Mouse (Mus musculus): ENCODE measurements at regions not wholly inside any gene's neighbourhood (a gene's known extent, or its start where the extent isn't known, plus 50 kb on each side); places are given as distances from the start of the nearest gene placed in this dataset.

DNA sequence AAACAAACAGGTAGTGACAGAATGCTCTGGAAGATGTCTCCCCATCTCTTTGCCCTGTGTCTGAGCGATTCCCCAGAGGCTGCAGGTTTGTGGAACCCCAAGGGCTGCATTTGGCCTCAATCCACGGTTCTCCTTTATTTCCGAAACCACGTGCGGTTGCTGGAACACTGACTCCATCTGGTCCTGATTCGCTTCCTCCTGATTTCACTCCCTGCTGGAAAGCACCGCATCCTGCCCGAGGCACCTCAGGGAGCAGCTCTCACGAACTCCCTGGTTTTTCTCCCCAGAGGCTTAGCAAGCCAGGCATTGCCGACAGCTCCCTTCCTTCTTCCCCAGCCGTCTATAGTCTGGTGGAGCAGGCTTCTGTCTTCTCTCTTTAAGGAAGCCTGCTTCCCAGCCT is 203.1 kb upstream of the Gm4791 start:
- Histone ChIP-seq H3K4me2 (ENCODE audit: low read depth, low read length) (no peak overlapping the region), H3K36me3 (ENCODE audit: control insufficient read depth, insufficient read depth) (no peaks in the 10 kb centered on the region), H3K9ac (ENCODE audit: low read depth, low read length) (no peak overlapping the region), H3K4me3 (ENCODE audit: low read depth, low read length) (no peak overlapping the region), H3K9me3 (replicated peaks; ENCODE audit: control insufficient read depth, low read length) (no peaks in the 10 kb centered on the region), H3K27me3 (ENCODE audit: control insufficient read depth, insufficient read depth, low read depth, low read length) (no peaks in the 10 kb centered on the region), H3K27ac (ENCODE audit: low read length) (no peak overlapping the region), H3K4me1 (ENCODE audit: control insufficient read depth, low read depth, low read length) (no peaks in the 10 kb centered on the region)
- no peak for ATAC-seq (ENCODE audit: low read depth)
- 56% methylated on average over 11 of the region's 11 CpGs for WGBS (ENCODE audit: insufficient replicate concordance)

DNA sequence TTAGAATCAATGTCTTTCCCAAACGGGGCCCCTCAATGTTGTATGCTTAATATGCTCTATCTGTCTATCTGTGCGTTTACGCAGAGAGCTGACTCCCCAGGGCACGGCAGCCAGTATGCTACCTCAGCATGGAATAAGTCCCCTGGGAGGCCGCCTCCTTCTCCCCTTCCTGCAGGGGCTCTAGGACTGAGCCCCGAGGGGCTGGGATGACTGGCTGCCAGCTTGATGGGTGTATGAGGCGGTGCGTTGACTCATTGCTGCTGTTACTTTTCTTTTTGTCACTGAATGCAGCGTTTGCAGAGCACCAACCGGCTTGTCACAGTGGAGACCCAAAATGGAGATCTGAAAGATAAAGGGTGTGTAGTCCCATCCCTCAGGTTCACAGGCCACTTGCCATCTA is 209.5 kb upstream of the Gm4791 start:
- 65% methylated on average over 10 of the region's 10 CpGs for WGBS (ENCODE audit: insufficient replicate concordance)
- Histone ChIP-seq H3K27ac (ENCODE audit: low read length) (no peak overlapping the region), H3K9me3 (replicated peaks; ENCODE audit: control insufficient read depth, low read length) (no peaks in the 10 kb centered on the region), H3K27me3 (ENCODE audit: control insufficient read depth, insufficient read depth, low read depth, low read length) (no peaks in the 10 kb centered on the region), H3K4me1 (ENCODE audit: control insufficient read depth, low read depth, low read length) (no peaks in the 10 kb centered on the region), H3K36me3 (ENCODE audit: control insufficient read depth, insufficient read depth) (no peaks in the 10 kb centered on the region), H3K4me3 (ENCODE audit: low read depth, low read length) (no peak overlapping the region), H3K4me2 (ENCODE audit: low read depth, low read length) (no peak overlapping the region), H3K9ac (ENCODE audit: low read depth, low read length) (no peak overlapping the region)
- ATAC-seq (ENCODE audit: low read depth): no peak

DNA sequence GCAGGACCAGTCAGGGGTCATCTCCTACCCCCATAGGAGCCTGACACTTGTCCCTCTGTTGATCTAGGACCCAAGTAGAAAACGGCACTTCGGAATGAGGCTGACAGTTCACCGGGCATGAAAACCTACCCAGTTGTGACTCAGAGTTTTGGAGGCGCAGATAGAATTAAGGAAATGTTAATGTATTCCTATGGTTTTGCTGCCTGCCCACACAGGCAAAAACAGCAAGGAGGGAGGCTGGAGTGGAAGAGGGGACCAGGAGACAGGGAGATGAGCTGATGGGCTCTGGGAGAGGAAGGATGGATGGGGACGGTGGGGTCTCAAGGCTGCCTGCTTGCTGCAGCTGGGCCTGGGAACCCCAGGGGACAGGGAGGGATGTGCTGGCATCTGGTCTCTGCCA is 210.1 kb upstream of the Gm4791 start:
- Histone ChIP-seq H3K4me2 (ENCODE audit: low read depth, low read length) (no peak overlapping the region), H3K36me3 (ENCODE audit: control insufficient read depth, insufficient read depth) (no peaks in the 10 kb centered on the region), H3K9ac (ENCODE audit: low read depth, low read length) (no peak overlapping the region), H3K9me3 (replicated peaks; ENCODE audit: control insufficient read depth, low read length) (no peaks in the 10 kb centered on the region), H3K4me3 (ENCODE audit: low read depth, low read length) (no peak overlapping the region), H3K27me3 (ENCODE audit: control insufficient read depth, insufficient read depth, low read depth, low read length) (no peaks in the 10 kb centered on the region), H3K4me1 (ENCODE audit: control insufficient read depth, low read depth, low read length) (no peaks in the 10 kb centered on the region), H3K27ac (ENCODE audit: low read length) (no peak overlapping the region)
- WGBS (ENCODE audit: insufficient replicate concordance): 71% methylated on average over 5 of the region's 5 CpGs
- ATAC-seq (ENCODE audit: low read depth): no peak

GRCm38 (mm10) chr9:46784355-46784975 is 214.1 kb upstream of the Gm4791 start:
- 73% methylated on average over 17 of the region's 17 CpGs for WGBS (ENCODE audit: insufficient replicate concordance)
- no peaks in the 10 kb centered on the region for H3K4me1 ChIP-seq (ENCODE audit: control insufficient read depth, low read depth, low read length)
- ATAC-seq (ENCODE audit: low read depth): no peak
- no peaks in the 10 kb centered on the region for H3K9me3 ChIP-seq (replicated peaks; ENCODE audit: control insufficient read depth, low read length)
- H3K36me3 ChIP-seq (ENCODE audit: control insufficient read depth, insufficient read depth): no peaks in the 10 kb centered on the region
- no peaks in the 10 kb centered on the region for H3K27me3 ChIP-seq (ENCODE audit: control insufficient read depth, insufficient read depth, low read depth, low read length)
- no peak overlapping the region for H3K4me2 ChIP-seq (ENCODE audit: low read depth, low read length)
- H3K9ac ChIP-seq (ENCODE audit: low read depth, low read length): no peak overlapping the region
- H3K27ac ChIP-seq (ENCODE audit: low read length): no peak overlapping the region
- H3K4me3 ChIP-seq (ENCODE audit: low read depth, low read length): no peak overlapping the region

DNA sequence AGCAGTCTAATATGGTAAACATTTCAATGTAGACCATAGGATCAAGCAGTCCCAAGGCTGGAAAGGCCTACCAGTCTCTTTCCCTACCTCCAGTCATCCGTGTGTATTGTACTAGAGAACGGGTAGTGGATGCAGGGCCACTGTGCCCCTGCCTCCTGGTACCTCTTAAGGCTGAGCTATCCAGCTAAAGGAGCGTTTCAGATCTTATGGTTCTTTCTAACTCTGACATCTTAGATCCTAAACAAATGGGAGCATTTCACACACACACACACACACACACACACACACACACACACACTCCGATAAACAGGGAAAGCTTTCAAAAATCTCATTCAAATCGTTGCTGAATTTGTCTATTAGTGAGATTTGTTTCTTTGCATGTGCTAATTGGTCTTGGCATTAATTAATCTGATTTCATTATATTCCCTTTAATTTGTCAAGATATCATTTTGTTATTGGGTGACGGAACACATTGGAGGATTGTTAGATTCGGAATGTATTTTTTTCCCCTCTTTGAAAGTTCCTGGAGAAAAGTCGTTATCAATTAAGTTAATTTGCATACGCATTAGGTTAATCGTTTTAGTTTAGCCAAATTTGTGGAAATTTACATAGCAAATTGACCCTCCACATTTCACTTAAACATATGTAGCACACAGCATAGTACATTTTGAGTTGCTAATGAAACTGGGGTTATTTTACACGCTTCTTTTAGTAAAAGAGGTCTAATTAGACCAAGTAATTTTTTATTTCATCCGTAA is 214.8 kb upstream of the Gm4791 start:
- no peaks in the 10 kb centered on the region for H3K4me1 ChIP-seq (ENCODE audit: control insufficient read depth, low read depth, low read length)
- no peak overlapping the region for H3K27ac ChIP-seq (ENCODE audit: low read length)
- H3K36me3 ChIP-seq (ENCODE audit: control insufficient read depth, insufficient read depth): no peaks in the 10 kb centered on the region
- H3K27me3 ChIP-seq (ENCODE audit: control insufficient read depth, insufficient read depth, low read depth, low read length): no peaks in the 10 kb centered on the region
- no peak overlapping the region for H3K9ac ChIP-seq (ENCODE audit: low read depth, low read length)
- H3K9me3 ChIP-seq (replicated peaks; ENCODE audit: control insufficient read depth, low read length): no peaks in the 10 kb centered on the region
- no peak for ATAC-seq (ENCODE audit: low read depth)
- no peak overlapping the region for H3K4me3 ChIP-seq (ENCODE audit: low read depth, low read length)
- 67% methylated on average over 12 of the region's 12 CpGs for WGBS (ENCODE audit: insufficient replicate concordance)
- no peak overlapping the region for H3K4me2 ChIP-seq (ENCODE audit: low read depth, low read length)

GRCm38 (mm10) chr9:46781681-46782080 is 216.9 kb upstream of the Gm4791 start:
- Histone ChIP-seq H3K27me3 (ENCODE audit: control insufficient read depth, insufficient read depth, low read depth, low read length) (no peaks in the 10 kb centered on the region), H3K36me3 (ENCODE audit: control insufficient read depth, insufficient read depth) (no peaks in the 10 kb centered on the region), H3K9me3 (replicated peaks; ENCODE audit: control insufficient read depth, low read length) (no peaks in the 10 kb centered on the region), H3K4me1 (ENCODE audit: control insufficient read depth, low read depth, low read length) (no peaks in the 10 kb centered on the region), H3K9ac (ENCODE audit: low read depth, low read length) (no peak overlapping the region), H3K27ac (ENCODE audit: low read length) (no peak overlapping the region), H3K4me3 (ENCODE audit: low read depth, low read length) (no peak overlapping the region), H3K4me2 (ENCODE audit: low read depth, low read length) (no peak overlapping the region)
- 72% methylated on average over 8 of the region's 8 CpGs for WGBS (ENCODE audit: insufficient replicate concordance)
- ATAC-seq (ENCODE audit: low read depth): no peak

GRCm38 (mm10) chr9:46778769-46779168 is 219.8 kb upstream of the Gm4791 start:
- 72% methylated on average over 6 of the region's 6 CpGs for WGBS (ENCODE audit: insufficient replicate concordance)
- H3K4me2 ChIP-seq (ENCODE audit: low read depth, low read length): no peak overlapping the region
- H3K36me3 ChIP-seq (ENCODE audit: control insufficient read depth, insufficient read depth): no peaks in the 10 kb centered on the region
- H3K4me3 ChIP-seq (ENCODE audit: low read depth, low read length): no peak overlapping the region
- H3K9me3 ChIP-seq (replicated peaks; ENCODE audit: control insufficient read depth, low read length): no peaks in the 10 kb centered on the region
- no peaks in the 10 kb centered on the region for H3K27me3 ChIP-seq (ENCODE audit: control insufficient read depth, insufficient read depth, low read depth, low read length)
- no peak overlapping the region for H3K9ac ChIP-seq (ENCODE audit: low read depth, low read length)
- no peak overlapping the region for H3K27ac ChIP-seq (ENCODE audit: low read length)
- ATAC-seq (ENCODE audit: low read depth): no peak
- H3K4me1 ChIP-seq (ENCODE audit: control insufficient read depth, low read depth, low read length): no peaks in the 10 kb centered on the region

- Histone ChIP-seq H3K27ac (ENCODE audit: low read length) (no peak overlapping the region), H3K27me3 (ENCODE audit: control insufficient read depth, insufficient read depth, low read depth, low read length) (no peaks in the 10 kb centered on the region), H3K4me2 (ENCODE audit: low read depth, low read length) (no peak overlapping the region), H3K4me3 (ENCODE audit: low read depth, low read length) (no peak overlapping the region), H3K9me3 (replicated peaks; ENCODE audit: control insufficient read depth, low read length) (no peaks in the 10 kb centered on the region), H3K9ac (ENCODE audit: low read depth, low read length) (no peak overlapping the region), H3K4me1 (ENCODE audit: control insufficient read depth, low read depth, low read length) (no peaks in the 10 kb centered on the region), H3K36me3 (ENCODE audit: control insufficient read depth, insufficient read depth) (no peaks in the 10 kb centered on the region)
- ATAC-seq (ENCODE audit: low read depth): no peak
- WGBS (ENCODE audit: insufficient replicate concordance): 54% methylated on average over 2 of the region's 2 CpGs
These were observed 223.7 kb upstream of the Gm4791 start for GRCm38 (mm10) chr9:46774821-46775220.

DNA sequence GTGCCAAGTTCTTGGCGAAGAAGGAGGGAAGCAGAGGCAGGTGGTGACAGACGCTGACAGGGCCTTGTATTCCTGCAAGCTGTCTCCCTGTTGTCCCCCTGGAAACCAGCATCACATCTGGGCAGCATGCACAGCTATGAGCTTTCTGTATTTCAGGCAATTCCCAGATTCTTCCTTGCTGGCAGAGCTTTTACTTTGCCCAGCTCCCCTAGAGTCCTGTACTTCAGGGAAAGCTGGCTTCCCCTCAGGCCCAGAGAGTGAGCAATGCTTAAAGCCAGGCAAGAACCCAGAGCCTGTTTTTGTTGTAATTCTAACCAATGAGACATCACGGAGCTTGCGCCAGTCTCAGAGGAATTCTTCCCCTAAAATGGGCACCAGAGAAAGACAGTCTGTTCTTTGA is 238.3 kb upstream of the Gm4791 start:
- H3K9ac ChIP-seq (ENCODE audit: low read depth, low read length): no peak overlapping the region
- H3K27me3 ChIP-seq (ENCODE audit: control insufficient read depth, insufficient read depth, low read depth, low read length): no peaks in the 10 kb centered on the region
- no peaks in the 10 kb centered on the region for H3K4me1 ChIP-seq (ENCODE audit: control insufficient read depth, low read depth, low read length)
- no peaks in the 10 kb centered on the region; the same call in 1 of the 2 replicates for H3K9me3 ChIP-seq (replicated peaks; ENCODE audit: control insufficient read depth, low read length)
- 63% methylated on average over 4 of the region's 4 CpGs for WGBS (ENCODE audit: insufficient replicate concordance)
- no peaks in the 10 kb centered on the region for H3K36me3 ChIP-seq (ENCODE audit: control insufficient read depth, insufficient read depth)
- no peak for ATAC-seq (ENCODE audit: low read depth)
- no peak overlapping the region for H3K4me2 ChIP-seq (ENCODE audit: low read depth, low read length)
- no peak overlapping the region for H3K27ac ChIP-seq (ENCODE audit: low read length)
- H3K4me3 ChIP-seq (ENCODE audit: low read depth, low read length): no peak overlapping the region
